Mouse (Mus musculus): Measurements from ENCODE around the gene Fam189a2.

DNA sequence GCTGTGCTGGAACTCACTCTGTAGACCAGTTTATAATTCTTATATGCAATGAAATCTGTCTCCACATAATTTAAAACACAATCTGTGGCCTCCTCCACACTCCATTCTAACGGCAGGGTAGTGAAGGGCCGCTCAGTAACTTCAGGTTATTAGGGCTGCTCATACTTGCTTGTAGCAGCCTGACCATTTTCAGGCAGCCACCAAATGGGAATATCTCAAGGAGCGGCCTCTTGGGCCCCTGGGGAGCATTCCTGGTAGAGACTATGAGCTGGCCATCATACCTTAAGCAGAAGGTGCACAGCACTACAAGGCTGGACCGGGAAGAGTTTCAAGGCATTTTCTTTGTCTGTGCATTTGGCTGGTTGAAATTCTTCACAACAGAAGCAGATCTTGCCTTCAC is 42.7 kb downstream of the Fam189a2 start:
- TF ChIP-seq GATA1 (IDR thresholded peaks at IDR 0.05; ENCODE audit: low read length) (no peak), TAL1 (IDR thresholded peaks at IDR 0.05; ENCODE audit: low read length) (no peak)
